Mouse (Mus musculus) stomach, embryonic 15.5 days (tissue): Measurements from ENCODE around the gene Lamp2. TPM values are rescaled to one million over a fixed set of nuclear protein-coding genes. Genes with fewer than 3 reads are reported as not detected.

Experiments used
- ATAC-seq: fragments of 200-750 bp; cut with Nextera tagmentation; 2 replicates; pipeline ENCODE4 v1.8.0; 2017; ENCODE audit warnings: low read depth, moderate number of reproducible peaks, moderate TSS enrichment; ENCODE audit not compliant: insufficient read depth, low FRiP score
- H3K27ac ChIP-seq: fragments of 300-500 bp; sonication (generic); 2 replicates; pipeline ENCODE4 v1.5.1; 2015; ENCODE audit warnings: mild to moderate bottlenecking, inconsistent platforms
- H3K27me3 ChIP-seq: fragments of 300-500 bp; sonication (generic); replicated peaks from 2 replicates; pipeline ENCODE4 v1.6.1; 2015; ENCODE audit warnings: inconsistent platforms
- H3K36me3 ChIP-seq: fragments of 300-500 bp; sonication (generic); 2 replicates; pipeline ENCODE4 v1.6.1; 2015; ENCODE audit warnings: inconsistent platforms
- H3K4me1 ChIP-seq: fragments of 300-500 bp; sonication (generic); 2 replicates; pipeline ENCODE4 v1.6.1; 2015; ENCODE audit warnings: inconsistent platforms
- H3K4me2 ChIP-seq: fragments of 300-500 bp; sonication (generic); 2 replicates; pipeline ENCODE4 v1.6.1; 2015; ENCODE audit warnings: mild to moderate bottlenecking, inconsistent platforms
- H3K4me3 ChIP-seq: fragments of 300-500 bp; sonication (generic); replicated peaks from 2 replicates; pipeline ENCODE4 v1.5.1; 2015; ENCODE audit warnings: inconsistent platforms
- H3K9ac ChIP-seq: fragments of 300-500 bp; sonication (generic); 2 replicates; pipeline ENCODE4 v1.6.1; 2015; ENCODE audit warnings: inconsistent platforms
- H3K9me3 ChIP-seq: fragments of 300-500 bp; sonication (generic); 2 replicates; pipeline ENCODE4 v1.6.1; 2016; ENCODE audit warnings: inconsistent platforms
- WGBS: fragments of 180-500 bp; shearing (Covaris S2); methylation state at CpG from one replicate; pipeline ENCODE4 v1.1.7; 2015; 5-methylcytosine and 5-hydroxymethylcytosine counted together
- polyA plus RNA-seq: library from polyadenylated mRNA; unstranded; fragments of >200 nt; fragmentation: Nextera tagmentation; extraction: Ambion mirVana; gene quantifications from 2 replicates; pipeline ENCODE4 v1.2.1, GENCODE M21; 2015

Lamp2 gene
- polyA plus RNA-seq, 1 experiment from 2014 or later = 143 TPM

- Histone ChIP-seq H3K27ac (no peak overlapping the region), H3K4me1 (no peaks in the 10 kb centered on the region), H3K9me3 (no peaks in the 10 kb centered on the region), H3K9ac (no peak overlapping the region), H3K27me3 (no peaks in the 10 kb centered on the region), H3K36me3 (no peaks in the 10 kb centered on the region), H3K4me3 (no peak overlapping the region), H3K4me2 (no peak overlapping the region)
- WGBS = 35% methylated on average over 3 of the region's 3 CpGs
- 0 out of 2 replicates have a peak, but pooled peaks have one; percentile 16 for ATAC-seq
These were observed 367 bp upstream of the Lamp2 start for GRCm38 (mm10) chrX:38456635-38457006.

GRCm38 (mm10) chrX:38455474-38455873 lies 780 bp downstream of the Lamp2 start:
- H3K27me3 ChIP-seq = no peaks in the 10 kb centered on the region
- H3K4me2 ChIP-seq = peak overlapping the region; percentile 50
- peak overlapping the region; percentile 46 for H3K9ac ChIP-seq
- H3K9me3 ChIP-seq = no peaks in the 10 kb centered on the region
- WGBS = 21% methylated on average over 7 of the region's 7 CpGs
- peak overlapping the region; percentile 69 for H3K27ac ChIP-seq
- no peaks in the 10 kb centered on the region for H3K36me3 ChIP-seq
- ATAC-seq = no peak
- no peaks in the 10 kb centered on the region for H3K4me1 ChIP-seq
- H3K4me3 ChIP-seq = peak overlapping the region; percentile 58

GRCm38 (mm10) chrX:38454900-38455299 lies 1.4 kb downstream of the Lamp2 start:
- ATAC-seq = no peak
- 31% methylated on average over 2 of the region's 2 CpGs for WGBS
- Histone ChIP-seq H3K27me3 (no peaks in the 10 kb centered on the region), H3K36me3 (no peaks in the 10 kb centered on the region; the same call in 1 of the 2 replicates), H3K4me1 (no peaks in the 10 kb centered on the region), H3K9ac (no peak overlapping the region), H3K27ac (no peak overlapping the region), H3K4me3 (peak overlapping the region; percentile 58), H3K9me3 (no peaks in the 10 kb centered on the region), H3K4me2 (peak overlapping the region; percentile 50)

DNA sequence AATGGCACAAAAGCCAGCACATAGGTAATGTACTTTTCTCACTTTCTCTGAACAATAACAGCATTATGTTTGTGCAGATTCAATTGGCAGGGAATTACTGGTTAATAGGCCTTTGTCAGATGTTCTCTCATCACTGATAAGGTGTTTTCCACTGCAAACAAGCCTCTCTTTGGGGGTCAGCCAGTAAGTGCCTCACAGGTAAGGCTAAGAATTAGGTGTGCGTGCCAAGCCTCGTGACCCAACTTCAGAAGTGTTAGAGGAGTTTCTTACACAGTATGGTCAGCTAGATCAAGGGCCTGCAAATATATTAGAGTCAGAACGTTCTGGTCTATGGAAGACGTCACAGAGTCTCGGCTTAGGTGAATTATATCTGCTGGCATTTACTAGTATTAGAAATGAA lies 2.3 kb downstream of the Lamp2 start:
- Histone ChIP-seq H3K36me3 (no peaks in the 10 kb centered on the region; the same call in 1 of the 2 replicates), H3K27me3 (no peaks in the 10 kb centered on the region), H3K9me3 (no peaks in the 10 kb centered on the region), H3K4me2 (no peak overlapping the region), H3K4me1 (no peaks in the 10 kb centered on the region), H3K4me3 (no peak overlapping the region), H3K27ac (no peak overlapping the region), H3K9ac (no peak overlapping the region)
- 74% methylated on average over 5 of the region's 5 CpGs for WGBS
- no peak for ATAC-seq

- Histone ChIP-seq H3K9me3 (no peaks in the 10 kb centered on the region), H3K9ac (no peak overlapping the region), H3K4me3 (no peak overlapping the region), H3K4me1 (no peaks in the 10 kb centered on the region), H3K27ac (no peak overlapping the region), H3K4me2 (no peak overlapping the region), H3K36me3 (no peaks in the 10 kb centered on the region; the same call in 1 of the 2 replicates), H3K27me3 (no peaks in the 10 kb centered on the region)
- ATAC-seq = no peak
- 79% methylated on average over 6 of the region's 6 CpGs for WGBS
These were observed 5.8 kb downstream of the Lamp2 start for GRCm38 (mm10) chrX:38450476-38450875.

DNA sequence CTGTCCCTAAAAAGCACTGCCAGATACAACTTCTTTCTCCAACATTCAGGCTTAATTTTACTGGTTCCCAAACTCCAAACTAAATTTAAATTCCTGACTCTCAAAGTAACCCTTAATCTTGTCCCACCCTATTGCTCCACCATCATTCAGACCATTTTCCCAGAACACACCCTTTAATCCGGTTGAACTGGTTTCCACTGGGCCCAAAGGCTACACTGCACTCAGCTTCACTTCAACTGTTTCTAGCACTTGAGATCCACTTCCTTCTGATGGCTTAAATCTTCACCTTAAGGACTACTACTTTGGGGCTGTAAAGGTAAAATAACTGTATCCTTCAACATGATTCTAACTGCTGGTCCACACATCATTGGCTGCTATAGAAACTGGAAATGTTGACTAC lies 10.5 kb downstream of the Lamp2 start:
- ATAC-seq = no peak

GRCm38 (mm10) chrX:38442425-38442824 lies 13.8 kb downstream of the Lamp2 start:
- WGBS = 79% methylated on average over 1 of the region's 1 CpGs
- H3K4me3 ChIP-seq = no peak overlapping the region
- H3K9me3 ChIP-seq = no peaks in the 10 kb centered on the region
- H3K9ac ChIP-seq = no peak overlapping the region
- no peaks in the 10 kb centered on the region for H3K4me1 ChIP-seq
- H3K27ac ChIP-seq = no peak overlapping the region
- H3K36me3 ChIP-seq = no peaks in the 10 kb centered on the region
- no peak for ATAC-seq
- H3K27me3 ChIP-seq = no peaks in the 10 kb centered on the region
- H3K4me2 ChIP-seq = no peak overlapping the region

More for the DNA sequence above, 10.5 kb downstream of the Lamp2 start:
- no peaks in the 10 kb centered on the region for H3K9me3 ChIP-seq
- H3K9ac ChIP-seq = no peak overlapping the region
- no peak overlapping the region for H3K4me3 ChIP-seq
- H3K27ac ChIP-seq = no peak overlapping the region
- no peaks in the 10 kb centered on the region for H3K4me1 ChIP-seq
- H3K4me2 ChIP-seq = no peak overlapping the region
- H3K36me3 ChIP-seq = no peaks in the 10 kb centered on the region; the same call in 1 of the 2 replicates
- WGBS = 66% methylated on average over 1 of the region's 1 CpGs
- no peaks in the 10 kb centered on the region for H3K27me3 ChIP-seq

- Histone ChIP-seq H3K4me2 (no peak overlapping the region), H3K9ac (no peak overlapping the region), H3K27ac (no peak overlapping the region), H3K9me3 (no peaks in the 10 kb centered on the region), H3K4me1 (no peaks in the 10 kb centered on the region), H3K4me3 (no peak overlapping the region), H3K36me3 (no peaks in the 10 kb centered on the region), H3K27me3 (no peaks in the 10 kb centered on the region)
- WGBS = 65% methylated on average over 2 of the region's 2 CpGs
- no peak for ATAC-seq
These were observed 16.6 kb downstream of the Lamp2 start for GRCm38 (mm10) chrX:38439629-38440028.

GRCm38 (mm10) chrX:38438147-38438791 lies 18.0 kb downstream of the Lamp2 start:
- no peak for ATAC-seq

DNA sequence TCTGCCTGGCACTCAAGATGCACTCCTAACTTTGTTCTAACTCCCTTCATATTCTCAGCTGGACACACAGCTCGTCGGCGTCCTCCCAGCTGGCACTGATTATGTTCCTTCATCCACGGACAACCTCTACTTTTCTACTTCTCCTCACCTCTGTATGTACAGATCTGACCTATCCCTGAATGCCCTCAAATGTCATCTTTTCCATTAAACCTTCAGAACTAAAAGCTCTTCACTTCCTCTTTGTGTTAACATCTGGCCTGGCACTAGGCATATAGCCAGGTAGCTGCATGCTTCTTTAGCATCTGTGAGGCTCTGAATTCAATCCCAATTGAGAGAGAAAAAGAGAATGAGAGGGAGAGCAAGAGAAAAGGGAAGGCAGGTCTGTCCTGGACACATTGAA lies 26.8 kb downstream of the Lamp2 start:
- H3K9me3 ChIP-seq = no peaks in the 10 kb centered on the region
- H3K27me3 ChIP-seq = no peaks in the 10 kb centered on the region
- H3K4me3 ChIP-seq = no peak overlapping the region
- no peak overlapping the region for H3K4me2 ChIP-seq
- no peak for ATAC-seq
- 78% methylated on average over 4 of the region's 4 CpGs for WGBS
- no peak overlapping the region for H3K9ac ChIP-seq
- no peaks in the 10 kb centered on the region for H3K4me1 ChIP-seq
- H3K27ac ChIP-seq = no peak overlapping the region
- H3K36me3 ChIP-seq = peaks cover 5% of the 10 kb centered on the region; the same call in 1 of the 2 replicates

More at GRCm38 (mm10) chrX:38438147-38438791, 18.0 kb downstream of the Lamp2 start:
- no peaks in the 10 kb centered on the region for H3K27me3 ChIP-seq
- no peak overlapping the region for H3K9ac ChIP-seq
- WGBS = 46% methylated on average over 7 of the region's 7 CpGs
- H3K27ac ChIP-seq = no peak overlapping the region
- H3K4me2 ChIP-seq = no peak overlapping the region
- H3K36me3 ChIP-seq = no peaks in the 10 kb centered on the region
- no peaks in the 10 kb centered on the region for H3K4me1 ChIP-seq
- H3K4me3 ChIP-seq = no peak overlapping the region
- no peaks in the 10 kb centered on the region for H3K9me3 ChIP-seq

DNA sequence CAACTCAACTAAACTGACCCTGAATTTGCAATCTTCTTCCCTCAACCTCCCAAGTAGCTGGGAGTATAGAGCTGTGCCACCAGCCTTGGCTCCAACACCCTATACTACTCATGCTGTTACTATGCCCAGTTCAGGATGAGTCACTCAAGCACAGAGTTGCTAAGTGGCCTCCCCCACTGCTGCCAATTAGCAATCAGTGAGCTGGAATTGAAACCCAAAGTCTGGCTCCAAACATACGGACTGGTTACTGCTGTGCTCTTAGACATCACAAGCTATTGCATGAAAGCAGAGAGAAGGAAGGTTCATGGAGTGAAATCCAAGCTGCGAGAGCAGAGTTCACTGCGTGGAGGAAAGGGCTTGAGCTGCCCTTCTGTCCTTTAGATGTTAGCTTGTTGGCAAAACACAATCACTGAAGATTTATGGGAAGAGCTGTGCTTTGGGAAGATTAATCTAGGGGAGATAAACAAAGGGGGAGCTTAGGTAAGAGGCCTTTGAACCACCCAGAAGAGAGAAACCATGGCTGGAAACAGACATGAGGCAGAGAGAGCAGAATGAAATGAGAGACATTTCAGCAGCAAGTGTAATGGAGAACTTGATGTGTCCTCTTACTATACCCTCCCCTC lies 27.3 kb downstream of the Lamp2 start:
- no peaks in the 10 kb centered on the region for H3K27me3 ChIP-seq
- H3K4me2 ChIP-seq = no peak overlapping the region
- H3K4me1 ChIP-seq = no peaks in the 10 kb centered on the region
- no peak overlapping the region for H3K4me3 ChIP-seq
- H3K9me3 ChIP-seq = no peaks in the 10 kb centered on the region
- H3K27ac ChIP-seq = no peak overlapping the region
- peaks cover 5% of the 10 kb centered on the region; the same call in 1 of the 2 replicates for H3K36me3 ChIP-seq
- no peak for ATAC-seq
- H3K9ac ChIP-seq = no peak overlapping the region
- WGBS = 58% methylated on average over 3 of the region's 3 CpGs

DNA sequence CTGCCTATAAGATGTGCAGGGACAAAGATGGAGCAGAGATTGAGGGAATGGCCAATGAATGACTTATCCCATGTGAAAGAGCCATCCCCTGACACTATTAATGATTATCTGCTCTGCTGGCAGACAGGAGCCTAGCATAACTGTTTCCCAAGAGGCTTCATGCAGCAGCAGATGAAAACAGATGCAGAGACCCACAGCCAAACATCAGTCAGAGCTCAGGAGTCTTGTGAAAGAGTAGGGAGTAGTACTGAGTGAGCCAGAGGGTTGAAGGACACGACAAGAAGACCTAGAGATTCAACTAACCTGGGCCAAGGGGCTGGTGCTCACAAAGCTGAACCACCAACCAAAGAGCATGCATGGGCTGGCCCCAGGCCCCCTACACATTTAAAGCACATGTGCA lies 30.2 kb downstream of the Lamp2 start:
- H3K4me1 ChIP-seq = no peaks in the 10 kb centered on the region
- peaks cover 5% of the 10 kb centered on the region; the same call in 1 of the 2 replicates for H3K36me3 ChIP-seq
- WGBS = 65% methylated on average over 1 of the region's 1 CpGs
- H3K9ac ChIP-seq = no peak overlapping the region
- H3K27me3 ChIP-seq = no peaks in the 10 kb centered on the region
- ATAC-seq = no peak
- H3K4me3 ChIP-seq = no peak overlapping the region
- no peak overlapping the region for H3K4me2 ChIP-seq
- H3K9me3 ChIP-seq = no peaks in the 10 kb centered on the region
- H3K27ac ChIP-seq = no peak overlapping the region
